Mouse (Mus musculus): Measurements from ENCODE around the gene Stub1. TPM values are rescaled to one million over a fixed set of nuclear protein-coding genes. Genes with fewer than 3 reads are reported as not detected.

The Stub1 gene
- total and polyA plus RNA-seq, 3 experiments: 74.0 to 99.7 TPM; not detected in 1

GRCm38 (mm10) chr17:25869954-25870353 lies 36.8 kb upstream of the Stub1 start:
- no peak overlapping the region for H3K27ac ChIP-seq (ENCODE audit: control insufficient read depth, low read depth, low read length)
- H3K4me1 ChIP-seq (ENCODE audit: control insufficient read depth in 1 of 2, insufficient read depth in 2 of 2, low read length in 2 of 2): peaks cover 2 to 9% of the 10 kb centered on the region in 2 experiments; a peak in 2 of 4 replicates
- TF ChIP-seq ZMIZ1 (IDR thresholded peaks at IDR 0.05; ENCODE audit: low read depth, low read length): no peak
- TF ChIP-seq TBP (IDR thresholded peaks at IDR 0.05; ENCODE audit: low read depth, low read length): peak; percentile 76
- H3K4me3 ChIP-seq (ENCODE audit: control insufficient read depth in 1 of 2, insufficient read depth in 1 of 2, low read depth in 2 of 2, low read length in 2 of 2): no peak overlapping the region
- no peak overlapping the region for H3K9ac ChIP-seq (ENCODE audit: control insufficient read depth, low read depth, low read length, poor library complexity, severe bottlenecking)
- H3K9me3 ChIP-seq (replicated peaks; ENCODE audit: insufficient read depth, low read length): no peaks in the 10 kb centered on the region
- H3K79me2 ChIP-seq (ENCODE audit: control insufficient read depth, insufficient read depth, low read length, poor library complexity): peaks cover 25% of the 10 kb centered on the region
- no peak for DNase-seq (ENCODE audit: low read depth, low spot score)
- peaks cover 0 to 3% of the 10 kb centered on the region in 2 experiments; a peak in 1 of 4 replicates for H3K36me3 ChIP-seq (ENCODE audit: control insufficient read depth in 1 of 2, insufficient read depth in 2 of 2, low read length in 2 of 2)
- no peaks in the 10 kb centered on the region for H3K27me3 ChIP-seq (ENCODE audit: control insufficient read depth in 1 of 2, insufficient read depth in 2 of 2, low read length in 2 of 2)

DNA sequence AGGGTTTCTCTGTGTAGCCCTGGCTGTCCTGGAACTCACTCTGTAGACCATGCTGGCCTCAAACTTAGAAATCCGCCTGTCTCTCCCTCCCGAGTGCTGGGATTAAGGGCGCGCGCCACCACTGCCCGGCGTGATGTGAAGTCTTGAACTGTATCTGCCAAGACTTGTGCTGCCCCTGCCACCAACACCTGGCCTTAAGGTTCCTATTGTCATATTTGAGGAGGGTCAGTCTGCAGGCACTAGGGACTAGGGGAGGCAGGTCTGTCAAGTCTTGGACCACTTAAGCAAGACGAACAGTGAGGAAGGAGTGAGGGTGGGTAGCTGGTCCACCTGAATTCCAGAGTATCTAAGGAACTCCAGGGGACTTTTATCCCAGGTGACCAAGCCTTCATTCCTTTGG lies 36.3 kb upstream of the Stub1 start:
- Histone ChIP-seq H3K27ac (ENCODE audit: control insufficient read depth, low read depth, low read length) (no peak overlapping the region), H3K27me3 (ENCODE audit: control insufficient read depth in 1 of 2, insufficient read depth in 2 of 2, low read length in 2 of 2) (no peaks in the 10 kb centered on the region), H3K36me3 (ENCODE audit: control insufficient read depth in 1 of 2, insufficient read depth in 2 of 2, low read length in 2 of 2) (peaks cover 0 to 3% of the 10 kb centered on the region in 2 experiments; a peak in 1 of 4 replicates), H3K79me2 (ENCODE audit: control insufficient read depth, insufficient read depth, low read length, poor library complexity) (peaks cover 25% of the 10 kb centered on the region), H3K9ac (ENCODE audit: control insufficient read depth, low read depth, low read length, poor library complexity, severe bottlenecking) (no peak overlapping the region), H3K4me1 (ENCODE audit: control insufficient read depth in 1 of 2, insufficient read depth in 2 of 2, low read length in 2 of 2) (peaks cover 2 to 9% of the 10 kb centered on the region in 2 experiments; a peak in 2 of 4 replicates), H3K4me3 (ENCODE audit: control insufficient read depth in 1 of 2, insufficient read depth in 1 of 2, low read depth in 2 of 2, low read length in 2 of 2) (no peak overlapping the region), H3K9me3 (replicated peaks; ENCODE audit: insufficient read depth, low read length) (no peaks in the 10 kb centered on the region)
- no peak for DNase-seq (ENCODE audit: low read depth, low spot score)
- TF ChIP-seq TCF12 (IDR thresholded peaks at IDR 0.05; ENCODE audit: low read depth, low read length): no peak
- TF ChIP-seq ZNF384 (IDR thresholded peaks at IDR 0.05; ENCODE audit: low read depth, low read length): no peak
- TF ChIP-seq ETS1 (IDR thresholded peaks at IDR 0.05; ENCODE audit: low read depth, low read length): no peak
- no peak for TF ChIP-seq ELF1 (IDR thresholded peaks at IDR 0.05; ENCODE audit: low read depth, low read length)
- TF ChIP-seq MAX (IDR thresholded peaks at IDR 0.05; ENCODE audit: low read length): no peak
- TF ChIP-seq KAT2A (conservative IDR thresholded peaks at IDR 0.05; ENCODE audit: low read depth, low read length): no peak
- TF ChIP-seq POLR2AphosphoS5 (IDR thresholded peaks at IDR 0.05; ENCODE audit: borderline replicate concordance, low read depth, low read length): no peak
- no peak for TF ChIP-seq MYC (IDR thresholded peaks at IDR 0.05; ENCODE audit: low read depth, low read length)
- no peak for TF ChIP-seq SMC3 (IDR thresholded peaks at IDR 0.05; ENCODE audit: low read depth, low read length)
- no peak for TF ChIP-seq BHLHE40 (IDR thresholded peaks at IDR 0.05; ENCODE audit: borderline replicate concordance, low read depth, low read length)
- TF ChIP-seq CHD2 (IDR thresholded peaks at IDR 0.05; ENCODE audit: low read length): no peak
- TF ChIP-seq USF2 (IDR thresholded peaks at IDR 0.05; ENCODE audit: borderline replicate concordance in 1 of 2, insufficient read depth in 1 of 2, low read depth in 1 of 2, low read length in 2 of 2): no peak
- no peak for TF ChIP-seq GATA1 (IDR thresholded peaks at IDR 0.05; ENCODE audit: low read depth, low read length)
- no peak for TF ChIP-seq EP300 (IDR thresholded peaks at IDR 0.05; ENCODE audit: low read depth in 1 of 2, low read length in 2 of 2)
- TF ChIP-seq ZMIZ1 (IDR thresholded peaks at IDR 0.05; ENCODE audit: low read depth, low read length): no peak
- no peak for TF ChIP-seq POLR2A (IDR thresholded peaks at IDR 0.05; ENCODE audit: control insufficient read depth in 1 of 2, insufficient read depth in 1 of 2, low read depth in 1 of 2, low read length in 2 of 2, poor library complexity in 1 of 2)
